Mouse (Mus musculus) MEL (cell line): ENCODE measurements around the gene Krt42.

ENCODE experiments used
- CTCF ChIP-seq, 3 experiments: IDR thresholded peaks in 2 of 3; conservative IDR thresholded peaks in 1 of 3; 2 replicates each; pipeline ENCODE4 v1.5.1; 2011 to 2012; ENCODE audit warnings: low read length in 3 of 3, low read depth in 2 of 3, mild to moderate bottlenecking in 2 of 3, improper control_type of control experiment in 1 of 3, inconsistent platforms in 1 of 3, mixed read lengths in 1 of 3, moderate library complexity in 1 of 3; ENCODE audit not compliant: control insufficient read depth in 1 of 3, insufficient read depth in 1 of 3, poor library complexity in 1 of 3, severe bottlenecking in 1 of 3
- E2F4 ChIP-seq: IDR thresholded peaks from 2 replicates; pipeline ENCODE4 v1.6.1; 2011; ENCODE audit warnings: low read depth, low read length, improper control_type of control experiment, borderline replicate concordance
- EP300 ChIP-seq, 2 experiments: IDR thresholded peaks; 2 replicates each; pipeline ENCODE4 v1.6.1; 2011; ENCODE audit warnings: improper control_type of control experiment in 2 of 2, low read length in 2 of 2, low read depth in 1 of 2, mild to moderate bottlenecking in 1 of 2
- ETS1 ChIP-seq: IDR thresholded peaks from 2 replicates; pipeline ENCODE4 v1.6.1; 2012; ENCODE audit warnings: low read depth, mild to moderate bottlenecking, inconsistent platforms, low read length, improper control_type of control experiment, moderate library complexity
- GATA1 ChIP-seq: IDR thresholded peaks from 2 replicates; pipeline ENCODE4 v1.6.1; 2011; ENCODE audit warnings: low read depth, low read length, improper control_type of control experiment
- HCFC1 ChIP-seq: IDR thresholded peaks from 2 replicates; pipeline ENCODE4 v1.6.1; 2012; ENCODE audit warnings: low read depth, mild to moderate bottlenecking, inconsistent platforms, low read length, improper control_type of control experiment, moderate library complexity
- MYC ChIP-seq: IDR thresholded peaks from 2 replicates; pipeline ENCODE4 v1.6.1; 2011; ENCODE audit warnings: low read depth, mild to moderate bottlenecking, low read length, improper control_type of control experiment, moderate library complexity
- NRF1 ChIP-seq: IDR thresholded peaks from 2 replicates; pipeline ENCODE4 v1.6.1; 2014; ENCODE audit warnings: low read depth, mild to moderate bottlenecking, inconsistent platforms, low read length, improper control_type of control experiment, moderate library complexity; ENCODE audit not compliant: poor library complexity, insufficient read depth, severe bottlenecking
- POLR2A ChIP-seq, 2 experiments: IDR thresholded peaks; 2 replicates each; pipeline ENCODE4 v1.6.1; 2011 to 2012; ENCODE audit warnings: low read length in 2 of 2, mild to moderate bottlenecking in 2 of 2, control low read depth in 1 of 2, improper control_type of control experiment in 1 of 2, low read depth in 1 of 2, moderate library complexity in 1 of 2; ENCODE audit not compliant: control insufficient read depth in 1 of 2, insufficient read depth in 1 of 2, poor library complexity in 1 of 2
- RAD21 ChIP-seq: IDR thresholded peaks from 2 replicates; pipeline ENCODE4 v1.6.1; 2011; ENCODE audit warnings: mild to moderate bottlenecking, low read depth, low read length, improper control_type of control experiment
- SIN3A ChIP-seq: IDR thresholded peaks from 2 replicates; pipeline ENCODE4 v1.6.1; 2012; ENCODE audit warnings: low read length, improper control_type of control experiment, inconsistent platforms
- TAL1 ChIP-seq: IDR thresholded peaks from 2 replicates; pipeline ENCODE4 v1.6.1; 2012; ENCODE audit warnings: mild to moderate bottlenecking, inconsistent platforms, low read length, moderate library complexity, mixed read lengths
- UBTF ChIP-seq: IDR thresholded peaks from 2 replicates; pipeline ENCODE4 v1.6.1; 2012; ENCODE audit warnings: low read depth, mild to moderate bottlenecking, inconsistent platforms, low read length, improper control_type of control experiment, moderate library complexity, borderline replicate concordance; ENCODE audit not compliant: insufficient read depth
- ZC3H11A ChIP-seq: IDR thresholded peaks from 2 replicates; pipeline ENCODE4 v1.6.1; 2012; ENCODE audit warnings: low read depth, mild to moderate bottlenecking, inconsistent platforms, low read length, improper control_type of control experiment

- TF ChIP-seq MYC (no peak), POLR2A (IDR thresholded peaks at IDR 0.05; ENCODE audit: control insufficient read depth in 1 of 2, insufficient read depth in 1 of 2, low read depth in 1 of 2, low read length in 2 of 2, poor library complexity in 1 of 2) (no peak), SIN3A (no peak), TAL1 (no peak), E2F4 (no peak), GATA1 (no peak), CTCF (IDR thresholded peaks at IDR 0.05 in 2 of 3, conservative IDR thresholded peaks at IDR 0.05 in 1 of 3; ENCODE audit: control insufficient read depth in 1 of 3, insufficient read depth in 1 of 3, low read depth in 2 of 3, low read length in 3 of 3, poor library complexity in 1 of 3, severe bottlenecking in 1 of 3) (no peak), EP300 (IDR thresholded peaks at IDR 0.05; ENCODE audit: low read depth in 1 of 2, low read length in 2 of 2) (no peak), UBTF (no peak), ZC3H11A (no peak), ETS1 (no peak), NRF1 (no peak), RAD21 (no peak), HCFC1 (no peak)
These were observed 7.4 kb downstream of the Krt42 start for GRCm38 (mm10) chr11:100262058-100262980.
